Mouse (Mus musculus) testis, adult 2 months (tissue): ENCODE results near the gene Esrrg. TPM values are rescaled to one million over a fixed set of nuclear protein-coding genes. Genes with fewer than 3 reads are reported as not detected.

ENCODE experiments used
- H3K27ac ChIP-seq: fragments of 200-500 bp; 2 replicates; pipeline ENCODE4 v1.5.1; 2012; ENCODE audit warnings: low read depth, low read length; ENCODE audit not compliant: control insufficient read depth, insufficient read depth
- H3K27me3 ChIP-seq: fragments of 200-500 bp; 2 replicates; pipeline ENCODE4 v1.6.1; 2012; ENCODE audit warnings: mild to moderate bottlenecking, low read length, moderate library complexity; ENCODE audit not compliant: control insufficient read depth, insufficient read depth
- H3K36me3 ChIP-seq: fragments of 200-500 bp; 2 replicates; pipeline ENCODE4 v1.6.1; 2012; ENCODE audit warnings: mild to moderate bottlenecking, low read length; ENCODE audit not compliant: control insufficient read depth, insufficient read depth
- H3K4me1 ChIP-seq: fragments of 200-500 bp; 2 replicates; pipeline ENCODE4 v1.6.1; 2012; ENCODE audit warnings: low read length; ENCODE audit not compliant: control insufficient read depth, insufficient read depth
- H3K4me3 ChIP-seq: fragments of 200-500 bp; 2 replicates; pipeline ENCODE4 v1.5.1; 2012; ENCODE audit warnings: low read depth, mild to moderate bottlenecking, low read length, moderate library complexity, mixed read lengths; ENCODE audit not compliant: control insufficient read depth
- CTCF ChIP-seq: fragments of 200-500 bp; IDR thresholded peaks from 2 replicates; pipeline ENCODE4 v1.5.1; 2012; ENCODE audit warnings: low read depth, mild to moderate bottlenecking, inconsistent platforms, low read length, moderate library complexity; ENCODE audit not compliant: control insufficient read depth, insufficient read depth, insufficient replicate concordance
- POLR2A ChIP-seq: fragments of 200-500 bp; IDR thresholded peaks from 2 replicates; pipeline ENCODE4 v1.6.1; 2012; ENCODE audit warnings: low read depth, mild to moderate bottlenecking, inconsistent platforms, low read length, moderate library complexity; ENCODE audit not compliant: control insufficient read depth
- polyA plus RNA-seq: library from polyadenylated mRNA; depleted of rRNA; stranded (reverse); fragments of >200 nt; gene quantifications from 2 replicates; pipeline ENCODE4 v1.2.3, GENCODE M21; 2012

Esrrg gene
- polyA plus RNA-seq, 1 experiment, result 0.28 TPM

DNA sequence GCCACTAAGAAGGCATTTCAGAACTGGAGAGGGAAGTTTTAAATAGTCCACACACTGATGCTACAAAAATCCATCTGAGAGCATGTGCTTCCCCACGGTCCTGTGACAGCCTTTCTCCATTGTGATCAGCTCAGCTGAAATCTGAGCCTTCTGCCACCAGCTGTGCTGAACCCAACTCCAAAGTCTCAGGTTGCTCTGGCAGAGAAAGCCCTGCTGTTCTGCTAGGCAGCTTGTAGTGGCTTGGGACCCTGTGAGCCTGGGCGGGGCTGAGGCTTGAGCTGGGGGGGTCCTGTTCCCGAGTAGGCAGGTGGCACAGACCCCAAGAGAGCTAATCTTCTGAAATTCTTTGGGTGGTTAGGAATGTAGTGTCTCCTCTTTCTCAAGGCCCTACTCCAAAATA, 299.3 kb downstream of the Esrrg start:
- no peak overlapping the region for H3K27ac ChIP-seq
- TF ChIP-seq POLR2A, result no peak
- no peak for TF ChIP-seq CTCF
- H3K27me3 ChIP-seq, result no peaks in the 10 kb centered on the region
- no peaks in the 10 kb centered on the region for H3K36me3 ChIP-seq
- H3K4me3 ChIP-seq, result no peak overlapping the region
- no peaks in the 10 kb centered on the region for H3K4me1 ChIP-seq

DNA sequence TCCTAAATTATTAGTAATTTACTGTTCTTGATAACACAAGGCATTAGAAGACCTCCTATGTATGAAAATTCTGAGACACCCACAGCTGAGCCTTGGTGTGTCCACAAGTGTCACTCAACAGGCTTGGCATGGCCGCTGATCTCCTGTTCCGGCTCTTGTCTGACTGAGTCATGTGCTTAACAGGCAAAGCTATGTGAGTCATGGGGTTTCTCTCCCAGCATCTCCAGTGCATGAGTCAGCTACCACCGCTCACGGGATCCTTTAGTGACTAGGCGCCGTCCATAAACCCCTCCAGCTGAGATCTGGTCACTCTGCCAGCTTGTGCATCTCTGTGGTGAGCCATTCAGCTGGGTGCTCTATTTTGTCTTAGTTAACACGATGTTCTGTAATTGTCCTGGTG, 302.1 kb downstream of the Esrrg start:
- H3K4me1 ChIP-seq, result no peaks in the 10 kb centered on the region
- H3K4me3 ChIP-seq, result no peak overlapping the region
- H3K36me3 ChIP-seq, result no peaks in the 10 kb centered on the region
- no peak overlapping the region for H3K27ac ChIP-seq
- H3K27me3 ChIP-seq, result no peaks in the 10 kb centered on the region
- TF ChIP-seq CTCF (no peak), POLR2A (no peak)

DNA sequence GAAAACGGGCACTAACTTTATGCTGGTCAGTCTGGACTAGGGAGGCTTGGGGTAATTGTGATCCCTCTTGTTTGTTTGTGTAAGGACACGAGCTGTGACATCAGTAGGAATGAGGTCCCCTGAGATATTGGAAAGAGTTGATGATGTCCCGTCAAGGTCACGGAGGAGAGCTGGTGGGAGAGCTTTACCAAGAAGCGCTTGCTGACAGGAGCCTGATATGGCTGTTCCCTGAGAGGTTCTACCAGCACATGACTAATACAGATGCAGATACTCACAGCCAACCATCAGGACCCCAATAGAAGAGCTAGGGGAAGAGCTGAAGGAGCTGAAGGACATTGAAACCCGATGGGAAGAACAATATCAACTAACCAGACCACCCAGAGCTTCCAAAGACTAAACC, 302.6 kb downstream of the Esrrg start:
- Histone ChIP-seq H3K27ac (no peak overlapping the region), H3K4me1 (no peaks in the 10 kb centered on the region), H3K4me3 (no peak overlapping the region), H3K27me3 (no peaks in the 10 kb centered on the region), H3K36me3 (no peaks in the 10 kb centered on the region)
- TF ChIP-seq POLR2A (no peak), CTCF (no peak)

DNA sequence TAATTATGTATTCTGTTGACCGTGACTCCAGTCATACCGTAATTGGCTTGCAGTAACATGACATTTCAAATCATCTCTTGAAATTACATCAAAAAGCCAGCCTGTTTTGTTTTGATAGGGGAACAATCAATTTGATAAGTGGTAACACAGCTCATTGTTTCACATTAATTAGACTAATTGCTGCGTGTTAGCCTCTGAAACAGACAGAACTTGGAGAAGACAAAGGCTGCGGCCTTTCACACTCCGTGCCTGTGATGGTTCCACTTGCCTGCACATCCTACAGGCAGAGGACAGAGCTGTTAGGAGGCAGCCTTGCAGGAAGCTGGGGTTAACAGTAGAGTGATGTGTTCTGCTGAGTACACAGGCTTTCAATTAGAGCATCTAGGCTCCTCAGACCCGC, 309.7 kb downstream of the Esrrg start:
- Histone ChIP-seq H3K4me3 (no peak overlapping the region), H3K27ac (no peak overlapping the region), H3K27me3 (no peaks in the 10 kb centered on the region), H3K4me1 (no peaks in the 10 kb centered on the region), H3K36me3 (no peaks in the 10 kb centered on the region)
- TF ChIP-seq POLR2A (no peak), CTCF (no peak)

GRCm38 (mm10) chr1:187918939-187919338, 310.3 kb downstream of the Esrrg start:
- Histone ChIP-seq H3K4me1 (no peaks in the 10 kb centered on the region), H3K36me3 (no peaks in the 10 kb centered on the region), H3K27ac (no peak overlapping the region), H3K27me3 (no peaks in the 10 kb centered on the region), H3K4me3 (no peak overlapping the region)
- TF ChIP-seq CTCF (no peak), POLR2A (no peak)

DNA sequence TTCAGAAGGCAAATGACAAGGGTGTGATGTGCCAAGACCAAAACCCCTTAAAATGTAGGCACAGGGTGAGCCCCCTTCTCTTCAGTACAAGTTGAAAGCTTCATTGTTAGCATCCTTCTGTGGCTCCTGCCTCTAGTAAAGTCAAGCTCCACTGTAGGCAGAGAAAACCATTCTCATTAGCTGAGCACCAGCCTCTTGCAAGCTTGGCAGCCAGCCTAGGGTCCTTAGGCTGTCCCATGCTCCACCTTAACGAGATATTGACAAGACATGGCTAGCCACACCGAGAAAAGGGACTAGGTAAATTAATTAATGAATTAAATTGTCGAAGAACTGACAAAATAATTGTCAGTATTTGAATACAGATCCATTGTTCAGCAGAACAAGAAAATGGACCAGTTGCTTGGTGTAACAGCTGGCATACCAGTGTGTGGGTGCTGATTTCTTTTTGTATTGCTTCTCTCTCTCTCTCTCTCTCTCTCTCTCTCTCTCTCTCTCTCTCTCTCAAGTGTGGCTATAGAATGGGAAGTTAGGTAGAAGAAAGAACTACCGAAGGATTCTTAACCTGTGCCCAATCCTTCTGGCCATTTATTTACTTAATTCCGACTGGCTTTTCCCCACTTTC, 311.7 kb downstream of the Esrrg start:
- Histone ChIP-seq H3K36me3 (no peaks in the 10 kb centered on the region), H3K4me3 (no peak overlapping the region), H3K27me3 (no peaks in the 10 kb centered on the region), H3K27ac (no peak overlapping the region), H3K4me1 (no peaks in the 10 kb centered on the region)
- TF ChIP-seq CTCF, result no peak
- TF ChIP-seq POLR2A, result no peak

GRCm38 (mm10) chr1:187931146-187931545, 322.6 kb downstream of the Esrrg start:
- no peaks in the 10 kb centered on the region for H3K27me3 ChIP-seq
- TF ChIP-seq POLR2A (no peak), CTCF (no peak)
- H3K4me3 ChIP-seq, result no peak overlapping the region
- no peak overlapping the region for H3K27ac ChIP-seq
- no peaks in the 10 kb centered on the region for H3K36me3 ChIP-seq
- no peaks in the 10 kb centered on the region for H3K4me1 ChIP-seq

DNA sequence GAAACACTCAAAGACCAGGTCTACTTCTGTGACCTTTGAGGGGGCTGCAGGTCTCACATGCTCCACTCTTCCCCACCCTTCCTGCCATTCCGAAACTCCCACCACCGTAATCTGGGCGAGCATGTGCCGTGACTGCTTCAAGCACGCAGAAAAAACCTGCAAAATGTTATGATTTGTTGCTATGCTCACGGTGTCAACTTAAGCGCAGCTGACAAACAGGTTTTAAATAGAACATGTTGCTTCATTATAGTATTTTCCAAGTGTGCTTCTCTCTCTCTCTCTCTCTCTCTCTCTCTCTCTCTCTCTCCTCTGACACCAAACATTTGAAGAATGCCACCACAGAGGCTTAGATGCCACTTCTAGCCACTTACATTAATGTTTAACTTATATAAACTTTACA, 330.1 kb downstream of the Esrrg start:
- no peak for TF ChIP-seq POLR2A
- TF ChIP-seq CTCF, result no peak
- H3K27ac ChIP-seq, result no peak overlapping the region
- H3K4me3 ChIP-seq, result no peak overlapping the region
- H3K36me3 ChIP-seq, result no peaks in the 10 kb centered on the region
- no peaks in the 10 kb centered on the region for H3K4me1 ChIP-seq
- no peaks in the 10 kb centered on the region for H3K27me3 ChIP-seq
